Mouse (Mus musculus): Measurements from ENCODE around the gene Pmpcb.

Pmpcb gene

GRCm38 (mm10) chr5:21804837-21805236 is 67.9 kb downstream of the Pmpcb start:
- DNase-seq, result no peak
